Mouse (Mus musculus) kidney, postnatal 0 days (tissue): Measurements from ENCODE around the gene Ifna13. TPM values are rescaled to one million over a fixed set of nuclear protein-coding genes. Genes with fewer than 3 reads are reported as not detected.

ENCODE experiments used
- ATAC-seq: fragments of 200-750 bp; cut with Nextera tagmentation; replicated peaks from 2 replicates; pipeline ENCODE4 v1.8.0; 2017; ENCODE audit warnings: low read depth, moderate number of reproducible peaks, moderate TSS enrichment, moderate library complexity; ENCODE audit not compliant: low FRiP score
- DNase-seq: peaks from one replicate; pipeline ENCODE4 v3.0.0-alpha.2; 2016; ENCODE audit warnings: low spot score
- H3K27ac ChIP-seq: fragments of 300-500 bp; sonication (generic); 2 replicates; pipeline ENCODE4 v1.5.1; 2014; ENCODE audit warnings: mild to moderate bottlenecking
- H3K27me3 ChIP-seq: fragments of 300-500 bp; sonication (generic); 2 replicates; pipeline ENCODE4 v1.6.1; 2014; ENCODE audit warnings: low read length, mixed read lengths; ENCODE audit not compliant: insufficient read depth
- H3K36me3 ChIP-seq: fragments of 300-500 bp; sonication (generic); 2 replicates; pipeline ENCODE4 v1.6.1; 2014; ENCODE audit warnings: low read length, mixed read lengths; ENCODE audit not compliant: insufficient read depth
- H3K4me1 ChIP-seq: fragments of 300-500 bp; sonication (generic); replicated peaks from 2 replicates; pipeline ENCODE4 v1.6.1; 2014; ENCODE audit warnings: antibody characterized with exemption, low read length, mixed read lengths; ENCODE audit not compliant: insufficient read depth
- H3K4me2 ChIP-seq: fragments of 300-500 bp; sonication (generic); 2 replicates; pipeline ENCODE4 v1.6.1; 2014; ENCODE audit warnings: mild to moderate bottlenecking, low read length, moderate library complexity, mixed read lengths
- H3K4me3 ChIP-seq: fragments of 300-500 bp; sonication (generic); replicated peaks from 2 replicates; pipeline ENCODE4 v1.5.1; 2014; ENCODE audit warnings: low read depth, low read length
- H3K9ac ChIP-seq: fragments of 300-500 bp; sonication (generic); 2 replicates; pipeline ENCODE4 v1.6.1; 2014; ENCODE audit warnings: low read depth, low read length
- H3K9me3 ChIP-seq: fragments of 300-500 bp; sonication (generic); replicated peaks from 2 replicates; pipeline ENCODE4 v1.6.1; 2016; ENCODE audit warnings: low read length, inconsistent platforms, mixed read lengths
- CTCF ChIP-seq: IDR thresholded peaks from 2 replicates; pipeline ENCODE4 v1.5.1; 2016; ENCODE audit warnings: antibody characterized with exemption, low read depth, mild to moderate bottlenecking, moderate library complexity
- WGBS: fragments of 180-500 bp; shearing (Covaris S2); extraction: QIAGEN DNeasy Blood & Tissue Kit; methylation state at CpG from one replicate; pipeline ENCODE4 v1.1.7; 2014; 5-methylcytosine and 5-hydroxymethylcytosine counted together
- polyA plus RNA-seq: library from polyadenylated mRNA; unstranded; fragments of >200 nt; fragmentation: Nextera tagmentation; extraction: Ambion mirVana; gene quantifications from 2 replicates; pipeline ENCODE4 v1.2.1, GENCODE M21; 2015

Gene Ifna13
- polyA plus RNA-seq, 1 experiment from 2014 or later, result not detected

GRCm38 (mm10) chr4:88634311-88634710 lies 9.9 kb downstream of the Ifna13 start, which contains the start of gene C87499:
TSS of gene C87499 (minus strand) at chr4:88634411.
- Histone ChIP-seq H3K27me3 (no peaks in the 10 kb centered on the region), H3K36me3 (no peaks in the 10 kb centered on the region), H3K4me3 (no peak within 1 kb of the TSS), H3K9ac (no peak within 1 kb of the TSS), H3K4me2 (no peak within 1 kb of the TSS), H3K9me3 (no peaks in the 10 kb centered on the region), H3K4me1 (no peaks in the 10 kb centered on the region), H3K27ac (no peak within 1 kb of the TSS)
- TF ChIP-seq CTCF, result no peak
- ATAC-seq (no peak), DNase-seq (no peak)
- WGBS, result 88% methylated on average over 4 of the region's 4 CpGs

- DNase-seq (no peak), ATAC-seq (no peak)
- Histone ChIP-seq H3K4me1 (no peaks in the 10 kb centered on the region), H3K36me3 (no peaks in the 10 kb centered on the region), H3K4me2 (no peak within 1 kb of the TSS), H3K27me3 (no peaks in the 10 kb centered on the region), H3K4me3 (no peak within 1 kb of the TSS), H3K9ac (no peak within 1 kb of the TSS), H3K9me3 (no peaks in the 10 kb centered on the region), H3K27ac (no peak within 1 kb of the TSS)
- no peak for TF ChIP-seq CTCF
These were observed 41.0 kb downstream of the Ifna13 start, which contains the start of gene Ifna12 for GRCm38 (mm10) chr4:88603276-88603675. TSS of gene Ifna12 (minus strand) at chr4:88603376.

Other genes with a start within 250 kb of the Ifna13 start
- 33.5 and 37.0 TPM in 2 replicates for gene Hacd4, start 205.5 kb downstream of the Ifna13 start, polyA plus RNA-seq
- not detected in 2 replicates for gene Ifnb1, start 121.7 kb downstream of the Ifna13 start, polyA plus RNA-seq
- not detected in 2 replicates for gene Ifna15, start 86.2 kb downstream of the Ifna13 start, polyA plus RNA-seq
- not detected in 2 replicates for gene Ifna14, start 72.7 kb downstream of the Ifna13 start, polyA plus RNA-seq
- not detected in 2 replicates for gene Ifna9, start 52.1 kb downstream of the Ifna13 start, polyA plus RNA-seq
- not detected in 2 replicates for gene Ifna12, start 41.1 kb downstream of the Ifna13 start, polyA plus RNA-seq
- gene C87499, start 10.0 kb downstream of the Ifna13 start, polyA plus RNA-seq, result not detected in 2 replicates
- not detected in 2 replicates for gene Ifna16, start 32.5 kb upstream of the Ifna13 start, polyA plus RNA-seq
- not detected in 2 replicates for gene Ifna2, start 39.5 kb upstream of the Ifna13 start, polyA plus RNA-seq
- gene Ifnab, start 46.9 kb upstream of the Ifna13 start, polyA plus RNA-seq, result not detected in 2 replicates
- 0.38 and 0.49 TPM in 2 replicates for gene Gm26566, start 77.3 kb upstream of the Ifna13 start, polyA plus RNA-seq
- gene Klhl9, start 78.0 kb upstream of the Ifna13 start, polyA plus RNA-seq, result 84.2 and 86.5 TPM in 2 replicates
- gene Gm13271, start 110.4 kb upstream of the Ifna13 start, polyA plus RNA-seq, result 0.29 TPM in 1 of 2 replicates, not detected in the other
- gene Gm13283, start 115.7 kb upstream of the Ifna13 start, polyA plus RNA-seq, result 0.49 and 0.71 TPM in 2 replicates
- 0.49 TPM in 1 of 2 replicates, not detected in the other for gene Gm13290, start 129.4 kb upstream of the Ifna13 start, polyA plus RNA-seq
- not detected in 2 replicates for gene Gm13289, start 132.5 kb upstream of the Ifna13 start, polyA plus RNA-seq
- gene Gm13272, start 135.4 kb upstream of the Ifna13 start, polyA plus RNA-seq, result not detected in 2 replicates
- 0.14 and 0.46 TPM in 2 replicates for gene Ifnz, start 137.7 kb upstream of the Ifna13 start, polyA plus RNA-seq
- not detected in 2 replicates for gene Gm13276, start 141.2 kb upstream of the Ifna13 start, polyA plus RNA-seq
- gene Gm13277, start 144.2 kb upstream of the Ifna13 start, polyA plus RNA-seq, result not detected in 2 replicates
- not detected in 2 replicates for gene Gm13278, start 147.1 kb upstream of the Ifna13 start, polyA plus RNA-seq
- gene Gm13275, start 150.0 kb upstream of the Ifna13 start, polyA plus RNA-seq, result not detected in 2 replicates
- not detected in 2 replicates for gene Gm13279, start 152.9 kb upstream of the Ifna13 start, polyA plus RNA-seq
- 1.3 TPM in 1 of 2 replicates, not detected in the other for gene Gm13285, start 155.2 kb upstream of the Ifna13 start, polyA plus RNA-seq
- gene Gm13287, start 158.8 kb upstream of the Ifna13 start, polyA plus RNA-seq, result not detected in 2 replicates
- gene Gm13288, start 161.1 kb upstream of the Ifna13 start, polyA plus RNA-seq, result 0.09 TPM in 1 of 2 replicates, not detected in the other
- gene Ifna7, start 171.8 kb upstream of the Ifna13 start, polyA plus RNA-seq, result not detected in 2 replicates
- gene Ifna11, start 175.5 kb upstream of the Ifna13 start, polyA plus RNA-seq, result not detected in 2 replicates
- gene Ifna6, start 183.0 kb upstream of the Ifna13 start, polyA plus RNA-seq, result not detected in 2 replicates
- not detected in 2 replicates for gene Ifna5, start 191.1 kb upstream of the Ifna13 start, polyA plus RNA-seq
- gene Ifna4, start 197.4 kb upstream of the Ifna13 start, polyA plus RNA-seq, result not detected in 2 replicates
- not detected in 2 replicates for gene Ifna1, start 205.6 kb upstream of the Ifna13 start, polyA plus RNA-seq
- gene Ifne, start 235.7 kb upstream of the Ifna13 start, polyA plus RNA-seq, result not detected in 2 replicates